ENCODE assay signal across 25 mouse cellular contexts in the genomic region with DNA sequence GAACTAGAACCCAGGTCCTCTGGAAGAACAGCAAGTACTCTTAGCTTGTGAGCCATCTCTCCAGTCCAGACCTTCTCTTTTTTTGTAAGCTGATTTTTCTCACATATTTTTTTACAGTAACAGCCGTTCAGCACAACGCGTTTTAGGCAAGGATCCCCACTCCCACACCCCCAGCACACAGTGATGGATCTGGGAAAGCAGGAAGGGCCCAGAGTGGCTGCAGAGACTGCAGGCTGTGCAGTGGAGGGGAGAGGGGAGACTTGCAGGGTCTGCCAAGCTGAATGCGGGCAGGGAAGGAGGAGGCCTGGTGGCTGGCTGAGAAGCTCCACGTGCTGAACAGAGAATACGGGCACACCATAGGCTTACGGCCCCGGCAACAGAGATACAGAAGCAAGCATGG.
DNase-seq lines count a peak whose midpoint lies in the region; ATAC-seq and TF ChIP-seq lines count a peak whose summit lies in the region.
"Had no signal": no experiment of that assay in that cellular context is flagged by ENCODE, and none has a peak within 500 bp of the region (broad histone marks: within the 10 kb centered on the region; RNA-seq: fewer than 3 reads in every experiment).

No protein-coding gene starts in this region.

- no peak for DNase-seq in forebrain, postnatal 0 days
- peak; percentile 19 to 41 for DNase-seq in left cerebral cortex, adult 18-20 months (ENCODE audit: low spot score in 2 of 2)
- DNase-seq in left cerebral cortex, adult 11 months (ENCODE audit: low spot score), result no peak
- DNase-seq in layer of hippocampus, adult 9-11 months, result peak; percentile 67
- no peak for DNase-seq in limb, embryonic 10.5 days (ENCODE audit: low spot score)
- DNase-seq in ovary, postnatal 14 days (ENCODE audit: low spot score), result no peak
- DNase-seq: adrenal gland, adult 8-10 months; cerebellum, adult 2 months; cerebellum, postnatal 36 days; gastrocnemius, postnatal 10 days; heart, adult 2 months; kidney, adult 11 months; liver, embryonic 13.5 days; lung, adult 2 months; thymus, adult 18-20 months; thymus, postnatal 36 days had no signal

- WGBS in forebrain, postnatal 0 days, result 86% methylated on average over 8 of the region's 8 CpGs
- 90% methylated on average over 8 of the region's 8 CpGs for WGBS in forebrain, embryonic 16.5 days
- 95% methylated on average over 8 of the region's 8 CpGs for WGBS in limb, embryonic 10.5 days
- WGBS in intestine, embryonic 16.5 days, result 86% methylated on average over 8 of the region's 8 CpGs

- TF ChIP-seq CTCF in forebrain, postnatal 0 days (IDR thresholded peaks at IDR 0.05; ENCODE audit: low read depth), result no peak

- no peak overlapping the region for H3K4me2 ChIP-seq in forebrain, postnatal 0 days (ENCODE audit: low read depth)
- no peak overlapping the region for H3K4me2 ChIP-seq in forebrain, embryonic 16.5 days (ENCODE audit: low read length)
- no peak overlapping the region for H3K4me2 ChIP-seq in intestine, embryonic 16.5 days (ENCODE audit: low read depth, low read length)
- H3K4me2 ChIP-seq: hindbrain, embryonic 12.5 days; kidney, embryonic 15.5 days; liver, embryonic 13.5 days; midbrain, embryonic 12.5 days; neural tube, embryonic 15.5 days; stomach, embryonic 15.5 days had no signal

- peak; percentile 53 for ATAC-seq in forebrain, postnatal 0 days
- ATAC-seq in forebrain, embryonic 16.5 days, result no peak
- no peak for ATAC-seq in intestine, embryonic 16.5 days
- ATAC-seq: activated CD4-positive, CD25-positive, alpha-beta regulatory T cell, adult 4 months had no signal

- no peak overlapping the region for H3K9ac ChIP-seq in forebrain, postnatal 0 days
- no peak overlapping the region for H3K9ac ChIP-seq in forebrain, embryonic 16.5 days (replicated peaks; ENCODE audit: low read depth, low read length)
- H3K9ac ChIP-seq in intestine, embryonic 16.5 days (ENCODE audit: low read depth, low read length), result no peak overlapping the region
- H3K9ac ChIP-seq: hindbrain, embryonic 12.5 days; kidney, embryonic 15.5 days; liver, embryonic 13.5 days; midbrain, embryonic 12.5 days; neural tube, embryonic 15.5 days; stomach, embryonic 15.5 days had no signal

- H3K36me3 ChIP-seq in forebrain, postnatal 0 days (ENCODE audit: insufficient read depth), result no peaks in the 10 kb centered on the region
- no peaks in the 10 kb centered on the region for H3K36me3 ChIP-seq in forebrain, embryonic 16.5 days (ENCODE audit: control insufficient read depth, insufficient read depth)
- 0 out of 2 replicates have a peak, but pooled peaks cover 3% of the 10 kb centered on the region for H3K36me3 ChIP-seq in limb, embryonic 10.5 days
- H3K36me3 ChIP-seq in intestine, embryonic 16.5 days (ENCODE audit: control insufficient read depth, insufficient read depth, low read length), result no peaks in the 10 kb centered on the region
- H3K36me3 ChIP-seq: hindbrain, embryonic 12.5 days; kidney, embryonic 15.5 days; midbrain, embryonic 12.5 days; neural tube, embryonic 15.5 days; stomach, embryonic 15.5 days had no signal

- H3K4me1 ChIP-seq in forebrain, postnatal 0 days (ENCODE audit: insufficient read depth), result no peaks in the 10 kb centered on the region
- 0 out of 2 replicates have a peak, but pooled peaks cover 2% of the 10 kb centered on the region for H3K4me1 ChIP-seq in forebrain, embryonic 16.5 days (replicated peaks; ENCODE audit: control insufficient read depth, insufficient read depth, low read length)
- H3K4me1 ChIP-seq in limb, embryonic 10.5 days, result peaks cover 51% of the 10 kb centered on the region
- H3K4me1 ChIP-seq in intestine, embryonic 16.5 days (ENCODE audit: control insufficient read depth, insufficient read depth, low read length), result peaks cover 27% of the 10 kb centered on the region

- H3K9me3 ChIP-seq in forebrain, postnatal 0 days (ENCODE audit: low read length), result no peaks in the 10 kb centered on the region
- H3K9me3 ChIP-seq in forebrain, embryonic 16.5 days (ENCODE audit: control insufficient read depth, low read length), result no peaks in the 10 kb centered on the region
- H3K9me3 ChIP-seq in limb, embryonic 10.5 days (replicated peaks), result no peaks in the 10 kb centered on the region
- peaks cover 3% of the 10 kb centered on the region; the same call in 1 of the 2 replicates for H3K9me3 ChIP-seq in intestine, embryonic 16.5 days (ENCODE audit: control insufficient read depth, low read length)
- H3K9me3 ChIP-seq: hindbrain, embryonic 12.5 days; kidney, embryonic 15.5 days; liver, embryonic 13.5 days; neural tube, embryonic 15.5 days; stomach, embryonic 15.5 days had no signal

- no peak overlapping the region for H3K4me3 ChIP-seq in forebrain, postnatal 0 days (ENCODE audit: low read depth, low read length)
- no peak overlapping the region for H3K4me3 ChIP-seq in forebrain, embryonic 16.5 days (replicated peaks; ENCODE audit: low read length)
- no peak overlapping the region for H3K4me3 ChIP-seq in limb, embryonic 10.5 days
- no peak overlapping the region for H3K4me3 ChIP-seq in intestine, embryonic 16.5 days (ENCODE audit: low read length)
- H3K4me3 ChIP-seq: forebrain, embryonic 10.5 days; heart, adult 2 months; hindbrain, embryonic 12.5 days; kidney, embryonic 15.5 days; liver, embryonic 13.5 days; midbrain, embryonic 12.5 days; neural tube, embryonic 15.5 days; stomach, embryonic 15.5 days had no signal

- H3K27ac ChIP-seq in forebrain, postnatal 0 days (ENCODE audit: low read depth, low read length), result no peak overlapping the region
- H3K27ac ChIP-seq in forebrain, embryonic 16.5 days (ENCODE audit: low read length), result no peak overlapping the region
- 0 out of 2 replicates have a peak overlapping the region, but pooled peaks have one; percentile 36 for H3K27ac ChIP-seq in limb, embryonic 10.5 days
- H3K27ac ChIP-seq in intestine, embryonic 16.5 days (ENCODE audit: low read length), result no peak overlapping the region
- H3K27ac ChIP-seq: forebrain, embryonic 10.5 days; heart, adult 2 months; hindbrain, embryonic 12.5 days; liver, embryonic 13.5 days; midbrain, embryonic 12.5 days; neural tube, embryonic 15.5 days had no signal

- no peaks in the 10 kb centered on the region for H3K27me3 ChIP-seq in forebrain, postnatal 0 days (ENCODE audit: insufficient read depth, low read length)
- no peaks in the 10 kb centered on the region for H3K27me3 ChIP-seq in forebrain, embryonic 16.5 days (replicated peaks; ENCODE audit: control insufficient read depth, insufficient read depth, low read length)
- H3K27me3 ChIP-seq in limb, embryonic 10.5 days (ENCODE audit: low read depth, poor library complexity, severe bottlenecking), result peaks cover 49% of the 10 kb centered on the region
- H3K27me3 ChIP-seq in intestine, embryonic 16.5 days (replicated peaks; ENCODE audit: control insufficient read depth, insufficient read depth, low read length), result no peaks in the 10 kb centered on the region
- H3K27me3 ChIP-seq: hindbrain, embryonic 12.5 days; kidney, embryonic 15.5 days; liver, embryonic 13.5 days; midbrain, embryonic 12.5 days; neural tube, embryonic 15.5 days; stomach, embryonic 15.5 days had no signal

Comparison
In these comparisons a context has a peak if more than half of its experiments do, and no peak if none do; other contexts are left out.
1. DNase-seq: peak in left cerebral cortex, adult 18-20 months (2 of 2) and layer of hippocampus, adult 9-11 months (single experiment); none in forebrain, postnatal 0 days (single experiment), left cerebral cortex, adult 11 months (single experiment), limb, embryonic 10.5 days (single experiment) and ovary, postnatal 14 days (single experiment).